Mouse (Mus musculus): ENCODE results near the gene Olfr288. TPM values are rescaled to one million over a fixed set of nuclear protein-coding genes. Genes with fewer than 3 reads are reported as not detected.

The Olfr288 gene
- polyA plus RNA-seq, 1 experiment, result not detected

GRCm38 (mm10) chr15:98214130-98214529, 18.8 kb upstream of the Olfr288 start:
- no peaks in the 10 kb centered on the region for H3K36me3 ChIP-seq (ENCODE audit: control insufficient read depth, insufficient read depth, low read length)
- no peak for TF ChIP-seq CTCF (conservative IDR thresholded peaks at IDR 0.05; ENCODE audit: insufficient read depth, insufficient read length, low read depth, low read length)
- TF ChIP-seq POLR2A (IDR thresholded peaks at IDR 0.05; ENCODE audit: low read depth, low read length), result no peak
- H3K27ac ChIP-seq (ENCODE audit: insufficient read depth, low read depth, low read length), result no peak overlapping the region
- DNase-seq, result no peak
- peaks cover 7% of the 10 kb centered on the region; the same call in 1 of the 2 replicates for H3K4me1 ChIP-seq (ENCODE audit: control insufficient read depth, insufficient read depth, low read length)
- 66% methylated on average over 5 of the region's 5 CpGs for WGBS
- H3K27me3 ChIP-seq (replicated peaks; ENCODE audit: control insufficient read depth, insufficient read depth, low read length), result no peaks in the 10 kb centered on the region
- no peak overlapping the region for H3K4me3 ChIP-seq (ENCODE audit: insufficient read depth, low read depth, low read length)

- Histone ChIP-seq H3K27ac (ENCODE audit: insufficient read depth, low read depth, low read length) (no peak overlapping the region), H3K27me3 (replicated peaks; ENCODE audit: control insufficient read depth, insufficient read depth, low read length) (no peaks in the 10 kb centered on the region), H3K4me1 (ENCODE audit: control insufficient read depth, insufficient read depth, low read length) (peaks cover 8% of the 10 kb centered on the region; the same call in 1 of the 2 replicates), H3K36me3 (ENCODE audit: control insufficient read depth, insufficient read depth, low read length) (no peaks in the 10 kb centered on the region), H3K4me3 (ENCODE audit: insufficient read depth, low read depth, low read length) (no peak overlapping the region)
- peak; percentile 29 for DNase-seq
- 57% methylated on average over 5 of the region's 5 CpGs for WGBS
- TF ChIP-seq CTCF (conservative IDR thresholded peaks at IDR 0.05; ENCODE audit: insufficient read depth, insufficient read length, low read depth, low read length) (no peak), POLR2A (IDR thresholded peaks at IDR 0.05; ENCODE audit: low read depth, low read length) (no peak)
Observed at GRCm38 (mm10) chr15:98213336-98213870, 18.1 kb upstream of the Olfr288 start.

- H3K27me3 ChIP-seq (replicated peaks; ENCODE audit: control insufficient read depth, insufficient read depth, low read length), result no peaks in the 10 kb centered on the region
- TF ChIP-seq CTCF (conservative IDR thresholded peaks at IDR 0.05; ENCODE audit: insufficient read depth, insufficient read length, low read depth, low read length) (no peak), POLR2A (IDR thresholded peaks at IDR 0.05; ENCODE audit: low read depth, low read length) (no peak)
- H3K4me3 ChIP-seq (ENCODE audit: insufficient read depth, low read depth, low read length), result no peak overlapping the region
- WGBS, result 34% methylated on average over 7 of the region's 7 CpGs
- peak; percentile 82 for DNase-seq
- peaks cover 8% of the 10 kb centered on the region; the same call in 1 of the 2 replicates for H3K4me1 ChIP-seq (ENCODE audit: control insufficient read depth, insufficient read depth, low read length)
- 0 out of 2 replicates have a peak overlapping the region, but pooled peaks have one; percentile 41 for H3K27ac ChIP-seq (ENCODE audit: insufficient read depth, low read depth, low read length)
- no peaks in the 10 kb centered on the region for H3K36me3 ChIP-seq (ENCODE audit: control insufficient read depth, insufficient read depth, low read length)
Observed at GRCm38 (mm10) chr15:98209676-98210075, 14.3 kb upstream of the Olfr288 start.

GRCm38 (mm10) chr15:98184456-98184855, 10.9 kb downstream of the Olfr288 start:
- DNase-seq, result no peak

GRCm38 (mm10) chr15:98181856-98182570, 13.3 kb downstream of the Olfr288 start:
- TF ChIP-seq CTCF (conservative IDR thresholded peaks at IDR 0.05; ENCODE audit: insufficient read depth, insufficient read length, low read depth, low read length) (no peak), POLR2A (IDR thresholded peaks at IDR 0.05; ENCODE audit: low read depth, low read length) (no peak)
- H3K4me3 ChIP-seq (ENCODE audit: insufficient read depth, low read depth, low read length), result no peak overlapping the region
- WGBS, result 35% methylated on average over 12 of the region's 12 CpGs
- peaks cover 3% of the 10 kb centered on the region; the same call in 1 of the 2 replicates for H3K4me1 ChIP-seq (ENCODE audit: control insufficient read depth, insufficient read depth, low read length)
- no peaks in the 10 kb centered on the region for H3K36me3 ChIP-seq (ENCODE audit: control insufficient read depth, insufficient read depth, low read length)
- no peaks in the 10 kb centered on the region for H3K27me3 ChIP-seq (replicated peaks; ENCODE audit: control insufficient read depth, insufficient read depth, low read length)
- DNase-seq, result peak; percentile 57
- no peak overlapping the region for H3K27ac ChIP-seq (ENCODE audit: insufficient read depth, low read depth, low read length)

More at GRCm38 (mm10) chr15:98184456-98184855, 10.9 kb downstream of the Olfr288 start:
- 61% methylated on average over 4 of the region's 4 CpGs for WGBS
- H3K4me1 ChIP-seq (ENCODE audit: control insufficient read depth, insufficient read depth, low read length), result peaks cover 3% of the 10 kb centered on the region; the same call in 1 of the 2 replicates
- TF ChIP-seq POLR2A (IDR thresholded peaks at IDR 0.05; ENCODE audit: low read depth, low read length) (no peak), CTCF (conservative IDR thresholded peaks at IDR 0.05; ENCODE audit: insufficient read depth, insufficient read length, low read depth, low read length) (no peak)
- H3K36me3 ChIP-seq (ENCODE audit: control insufficient read depth, insufficient read depth, low read length), result no peaks in the 10 kb centered on the region
- H3K27me3 ChIP-seq (replicated peaks; ENCODE audit: control insufficient read depth, insufficient read depth, low read length), result no peaks in the 10 kb centered on the region
- no peak overlapping the region for H3K4me3 ChIP-seq (ENCODE audit: insufficient read depth, low read depth, low read length)
- H3K27ac ChIP-seq (ENCODE audit: insufficient read depth, low read depth, low read length), result no peak overlapping the region

- Histone ChIP-seq H3K4me3 (ENCODE audit: insufficient read depth, low read depth, low read length) (peak overlapping the region; percentile 56), H3K27me3 (replicated peaks; ENCODE audit: control insufficient read depth, insufficient read depth, low read length) (no peaks in the 10 kb centered on the region), H3K27ac (ENCODE audit: insufficient read depth, low read depth, low read length) (peak overlapping the region; percentile 32; the same call in 1 of the 2 replicates), H3K4me1 (ENCODE audit: control insufficient read depth, insufficient read depth, low read length) (peaks cover 3% of the 10 kb centered on the region; the same call in 1 of the 2 replicates), H3K36me3 (ENCODE audit: control insufficient read depth, insufficient read depth, low read length) (no peaks in the 10 kb centered on the region)
- peak; percentile 95 for DNase-seq
- under 1% methylated on average over 30 of the region's 30 CpGs for WGBS
- TF ChIP-seq CTCF (conservative IDR thresholded peaks at IDR 0.05; ENCODE audit: insufficient read depth, insufficient read length, low read depth, low read length) (peak; percentile 78), POLR2A (IDR thresholded peaks at IDR 0.05; ENCODE audit: low read depth, low read length) (no peak)
Observed at GRCm38 (mm10) chr15:98181132-98181711, 14.1 kb downstream of the Olfr288 start.
